Mouse (Mus musculus) lung, embryonic 14.5 days (tissue): ENCODE measurements around the gene Tmem80. TPM values are rescaled to one million over a fixed set of nuclear protein-coding genes. Genes with fewer than 3 reads are reported as not detected.

Experiments used
- ATAC-seq: fragments of 200-750 bp; cut with Nextera tagmentation; 2 replicates; pipeline ENCODE4 v1.8.0; 2017; ENCODE audit warnings: mild to moderate bottlenecking, moderate TSS enrichment, moderate library complexity; ENCODE audit not compliant: insufficient read depth
- DNase-seq: peaks from one replicate; pipeline ENCODE4 v3.0.0-alpha.2; 2015
- H3K27ac ChIP-seq: fragments of 300-500 bp; sonication (generic); 2 replicates; pipeline ENCODE4 v1.5.1; 2014; ENCODE audit warnings: low read depth, mild to moderate bottlenecking, moderate library complexity
- H3K27me3 ChIP-seq: fragments of 300-500 bp; sonication (generic); 2 replicates; pipeline ENCODE4 v1.6.1; 2014; ENCODE audit warnings: low read length, control low read depth; ENCODE audit not compliant: insufficient read depth
- H3K36me3 ChIP-seq: fragments of 300-500 bp; sonication (generic); 2 replicates; pipeline ENCODE4 v1.6.1; 2014; ENCODE audit warnings: control low read depth; ENCODE audit not compliant: insufficient read depth
- H3K4me1 ChIP-seq: fragments of 300-500 bp; sonication (generic); 2 replicates; pipeline ENCODE4 v1.6.1; 2014; ENCODE audit warnings: antibody characterized with exemption, control low read depth; ENCODE audit not compliant: insufficient read depth
- H3K4me2 ChIP-seq: fragments of 300-500 bp; sonication (generic); 2 replicates; pipeline ENCODE4 v1.6.1; 2014; ENCODE audit warnings: mild to moderate bottlenecking
- H3K4me3 ChIP-seq: fragments of 300-500 bp; sonication (generic); 2 replicates; pipeline ENCODE4 v1.5.1; 2014; ENCODE audit warnings: low read depth, low read length
- H3K9ac ChIP-seq: fragments of 300-500 bp; sonication (generic); 2 replicates; pipeline ENCODE4 v1.6.1; 2014
- H3K9me3 ChIP-seq: fragments of 300-500 bp; sonication (generic); 2 replicates; pipeline ENCODE4 v1.6.1; 2016; ENCODE audit warnings: low read depth, low read length, control low read depth
- CTCF ChIP-seq: IDR thresholded peaks from 2 replicates; pipeline ENCODE4 v1.5.1; 2016; ENCODE audit warnings: antibody characterized with exemption, low read depth
- WGBS: fragments of 180-500 bp; shearing (Covaris S2); extraction: QIAGEN DNeasy Blood & Tissue Kit; methylation state at CpG from one replicate; pipeline ENCODE4 v1.1.7; 2014; 5-methylcytosine and 5-hydroxymethylcytosine counted together
- polyA plus RNA-seq: library from polyadenylated mRNA; unstranded; fragments of >200 nt; fragmentation: Nextera tagmentation; extraction: Ambion mirVana; gene quantifications from 2 replicates; pipeline ENCODE4 v1.2.1, GENCODE M21; 2014

Gene Tmem80
- polyA plus RNA-seq, 1 experiment from 2014 or later = 28.8 TPM

DNA sequence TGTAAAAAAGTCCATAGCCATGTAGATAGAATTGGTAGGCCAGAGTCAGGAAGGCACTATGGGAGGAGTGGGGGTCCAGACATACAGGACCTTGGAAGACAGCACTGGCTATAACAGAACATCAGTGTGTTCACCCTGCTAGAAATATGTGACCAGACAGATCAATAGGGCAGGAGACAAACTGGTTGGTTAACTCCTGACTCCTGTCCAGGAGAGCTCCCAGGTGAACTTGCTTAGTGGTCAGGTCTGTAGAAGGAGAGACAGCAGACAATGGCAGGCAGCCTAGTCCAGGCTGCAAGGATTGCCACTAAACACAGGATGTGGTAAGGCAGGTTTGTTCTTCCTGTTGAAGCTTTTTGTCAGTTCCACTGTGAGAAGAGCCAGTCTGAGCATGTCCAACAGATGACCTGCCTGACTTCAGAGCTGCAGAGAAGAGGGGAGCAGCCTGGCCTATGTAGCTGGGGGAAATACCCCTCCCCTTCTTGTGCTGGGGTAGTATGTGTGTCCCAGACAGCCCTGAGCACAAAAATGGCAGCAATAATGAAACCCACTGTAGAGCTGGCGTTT is 24.8 kb upstream of the Tmem80 start:
- Histone ChIP-seq H3K9ac (no peak overlapping the region), H3K27me3 (no peaks in the 10 kb centered on the region), H3K4me2 (no peak overlapping the region), H3K4me3 (no peak overlapping the region), H3K9me3 (no peaks in the 10 kb centered on the region), H3K4me1 (no peaks in the 10 kb centered on the region), H3K36me3 (peaks cover 92% of the 10 kb centered on the region), H3K27ac (no peak overlapping the region)
- DNase-seq (no peak), ATAC-seq (no peak)
- no peak for TF ChIP-seq CTCF
- 77% methylated on average over 1 of the region's 1 CpGs for WGBS

DNA sequence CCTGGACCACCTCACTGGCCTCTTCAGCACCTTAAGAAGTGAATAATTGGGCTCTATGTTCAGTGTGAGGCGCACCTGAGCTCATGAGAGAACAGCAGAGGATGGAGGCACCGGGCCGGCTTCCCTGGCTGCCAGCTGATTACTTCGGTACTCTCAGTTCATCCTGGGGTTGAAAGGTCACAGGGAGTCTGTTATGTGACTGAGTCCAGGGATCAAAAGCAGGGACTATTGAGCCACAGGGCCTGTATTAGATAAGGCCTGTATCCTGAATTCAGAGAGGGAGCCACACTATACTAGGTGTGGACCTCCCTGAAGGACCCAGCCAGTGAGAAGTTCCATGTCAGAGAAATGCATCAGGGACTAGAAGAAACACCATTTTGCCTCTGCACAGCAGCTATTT is 23.0 kb upstream of the Tmem80 start:
- no peak for TF ChIP-seq CTCF
- Histone ChIP-seq H3K4me2 (no peak overlapping the region), H3K36me3 (peaks cover 97% of the 10 kb centered on the region), H3K27ac (no peak overlapping the region), H3K9ac (no peak overlapping the region), H3K4me3 (no peak overlapping the region), H3K27me3 (no peaks in the 10 kb centered on the region), H3K4me1 (no peaks in the 10 kb centered on the region), H3K9me3 (no peaks in the 10 kb centered on the region)
- DNase-seq = no peak
- 86% methylated on average over 4 of the region's 4 CpGs for WGBS
- ATAC-seq = no peak

DNA sequence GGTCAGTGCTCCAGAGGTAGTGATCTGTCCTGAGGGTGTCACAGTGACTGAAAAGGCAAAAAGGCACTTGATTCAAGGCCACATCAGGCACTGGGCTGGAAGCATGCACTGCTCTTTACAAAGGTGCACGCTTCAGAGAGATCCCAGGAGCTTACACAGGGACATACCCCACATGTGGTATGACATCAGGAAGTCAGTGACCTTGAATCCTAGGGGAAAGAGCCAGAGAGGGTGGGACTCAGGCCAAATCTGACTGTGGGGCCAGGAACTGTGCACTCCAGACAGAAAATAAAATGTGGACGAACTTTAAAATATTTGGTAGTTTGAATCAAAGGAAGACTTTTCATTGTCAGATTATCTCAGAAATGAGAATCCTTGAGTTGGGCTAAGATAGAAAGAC is 13.1 kb upstream of the Tmem80 start:
- Histone ChIP-seq H3K4me3 (no peak overlapping the region), H3K27ac (no peak overlapping the region), H3K9me3 (no peaks in the 10 kb centered on the region), H3K9ac (no peak overlapping the region), H3K4me1 (no peaks in the 10 kb centered on the region), H3K27me3 (no peaks in the 10 kb centered on the region), H3K4me2 (no peak overlapping the region), H3K36me3 (peaks cover 96% of the 10 kb centered on the region)
- DNase-seq (no peak), ATAC-seq (no peak)
- 92% methylated on average over 2 of the region's 2 CpGs for WGBS
- no peak for TF ChIP-seq CTCF

DNA sequence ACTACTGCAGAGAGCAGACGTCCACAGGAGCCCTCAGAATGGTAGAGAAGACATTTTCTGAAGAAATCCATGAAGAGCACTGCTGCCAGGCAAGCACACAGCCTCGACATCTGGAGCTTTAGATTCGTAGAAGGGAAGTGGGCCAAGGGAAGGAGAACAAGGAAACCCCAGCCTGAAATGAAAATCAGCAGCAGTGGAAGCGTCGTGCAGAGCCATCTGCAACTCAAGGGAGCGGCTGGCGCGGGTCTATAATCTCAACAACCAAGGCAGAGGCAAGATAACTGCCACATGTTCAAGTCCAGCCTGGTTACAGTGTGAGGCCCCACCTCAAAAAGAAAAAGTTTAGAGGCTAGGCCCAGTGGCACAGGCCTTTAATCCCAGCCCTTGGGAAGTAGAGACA is 12.5 kb upstream of the Tmem80 start:
- H3K9me3 ChIP-seq = no peaks in the 10 kb centered on the region
- ATAC-seq (no peak), DNase-seq (no peak)
- H3K4me2 ChIP-seq = no peak overlapping the region
- 85% methylated on average over 8 of the region's 8 CpGs for WGBS
- H3K27me3 ChIP-seq = no peaks in the 10 kb centered on the region
- peaks cover 95% of the 10 kb centered on the region for H3K36me3 ChIP-seq
- H3K4me1 ChIP-seq = no peaks in the 10 kb centered on the region
- no peak for TF ChIP-seq CTCF
- H3K27ac ChIP-seq = no peak overlapping the region
- no peak overlapping the region for H3K9ac ChIP-seq
- H3K4me3 ChIP-seq = no peak overlapping the region

DNA sequence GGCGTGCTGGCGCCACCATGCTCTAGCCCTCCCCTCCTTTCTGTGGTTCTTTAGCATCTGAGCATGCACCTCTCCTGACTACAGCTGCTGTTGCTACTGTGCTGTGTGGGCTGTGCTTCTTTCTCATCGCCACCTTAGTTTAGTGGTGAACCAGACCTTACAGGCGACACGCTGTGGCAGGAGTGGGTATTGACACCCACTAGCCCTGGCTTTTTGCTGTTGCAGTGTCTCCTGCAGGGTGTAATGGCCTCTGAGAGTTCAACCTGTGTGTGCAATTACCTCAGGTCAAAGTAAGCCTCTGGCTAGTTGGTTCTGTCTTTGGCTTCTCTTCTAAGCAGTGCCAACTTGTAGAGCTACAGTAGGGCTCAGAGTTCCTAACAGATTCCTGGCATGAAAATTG is 11.6 kb upstream of the Tmem80 start:
- no peak overlapping the region for H3K4me3 ChIP-seq
- no peak overlapping the region for H3K9ac ChIP-seq
- ATAC-seq (no peak), DNase-seq (peak; percentile 57)
- no peaks in the 10 kb centered on the region for H3K9me3 ChIP-seq
- H3K4me2 ChIP-seq = no peak overlapping the region
- no peaks in the 10 kb centered on the region for H3K4me1 ChIP-seq
- H3K36me3 ChIP-seq = peaks cover 95% of the 10 kb centered on the region
- no peaks in the 10 kb centered on the region for H3K27me3 ChIP-seq
- WGBS = 71% methylated on average over 5 of the region's 5 CpGs
- peak; percentile 63 for TF ChIP-seq CTCF
- H3K27ac ChIP-seq = no peak overlapping the region

DNA sequence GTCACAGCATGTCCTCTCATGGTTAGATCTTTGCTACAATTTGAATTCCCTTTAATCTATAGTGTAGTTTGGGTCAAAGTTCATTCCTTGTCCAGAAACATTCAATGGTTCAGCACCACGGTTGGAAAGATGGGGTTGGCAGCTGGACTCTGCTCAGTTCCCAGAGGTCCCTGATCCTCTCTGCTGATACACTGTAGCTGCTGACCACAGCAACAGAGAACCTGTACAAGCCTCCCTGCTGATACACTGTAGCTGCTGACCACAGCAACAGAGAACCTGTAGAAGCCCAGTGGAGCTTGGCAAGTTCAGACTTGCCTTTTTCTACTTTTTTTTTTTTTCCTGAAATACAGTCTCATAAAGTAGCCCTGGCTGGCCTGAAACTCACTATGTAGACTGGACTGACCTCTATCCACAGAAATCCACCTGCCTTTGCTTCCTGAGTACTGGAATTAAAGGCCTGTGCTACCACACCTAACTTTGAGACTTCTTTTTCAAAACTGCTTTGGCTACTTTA is 9.9 kb upstream of the Tmem80 start:
- ATAC-seq (no peak), DNase-seq (no peak)
- peaks cover 95% of the 10 kb centered on the region for H3K36me3 ChIP-seq
- no peaks in the 10 kb centered on the region for H3K9me3 ChIP-seq
- WGBS = 71% methylated on average over 1 of the region's 1 CpGs
- no peaks in the 10 kb centered on the region for H3K4me1 ChIP-seq
- H3K27me3 ChIP-seq = no peaks in the 10 kb centered on the region
- no peak for TF ChIP-seq CTCF
- H3K9ac ChIP-seq = no peak overlapping the region
- no peak overlapping the region for H3K4me2 ChIP-seq
- no peak overlapping the region for H3K27ac ChIP-seq
- H3K4me3 ChIP-seq = no peak overlapping the region

DNA sequence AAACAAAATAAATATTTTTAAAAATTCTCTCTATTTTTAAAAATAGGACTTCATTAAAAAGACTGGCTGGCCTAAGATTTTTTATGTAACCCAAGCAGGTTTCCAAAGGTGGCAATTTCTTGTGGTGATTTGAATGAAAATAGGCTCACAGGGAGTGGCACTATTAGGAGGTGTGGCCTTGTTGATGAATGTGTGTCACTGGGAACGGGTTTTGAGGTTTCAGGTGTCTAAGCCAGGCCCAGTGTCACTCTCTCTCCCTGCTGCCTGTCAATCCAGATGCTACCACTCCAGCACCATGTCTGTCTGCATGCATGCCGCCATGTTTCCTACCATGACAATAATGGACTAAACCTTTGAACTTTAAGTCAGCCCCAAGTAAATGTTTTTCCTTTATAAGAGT is 8.1 kb upstream of the Tmem80 start:
- no peaks in the 10 kb centered on the region for H3K9me3 ChIP-seq
- H3K4me2 ChIP-seq = no peak overlapping the region
- no peak overlapping the region for H3K4me3 ChIP-seq
- no peaks in the 10 kb centered on the region for H3K4me1 ChIP-seq
- WGBS = 60% methylated on average over 2 of the region's 2 CpGs
- ATAC-seq = no peak
- no peak for DNase-seq
- no peaks in the 10 kb centered on the region for H3K27me3 ChIP-seq
- no peak for TF ChIP-seq CTCF
- H3K36me3 ChIP-seq = peaks cover 97% of the 10 kb centered on the region
- no peak overlapping the region for H3K9ac ChIP-seq
- H3K27ac ChIP-seq = no peak overlapping the region
